Mouse (Mus musculus): ENCODE data around the gene Mocs3. TPM values are rescaled to one million over a fixed set of nuclear protein-coding genes. Genes with fewer than 3 reads are reported as not detected.

The Mocs3 gene
- polyA plus RNA-seq (2015; fragmentation: Nextera tagmentation; extraction: Ambion mirVana), result 6.6 and 7.3 TPM in 2 replicates

- Histone ChIP-seq H3K36me3 (ENCODE audit: control insufficient read depth, insufficient read depth) (peaks cover 23% of the 10 kb centered on the region), H3K27ac (ENCODE audit: low read depth, low read length) (peak within 1 kb of the TSS; percentile 80), H3K4me2 (replicated peaks; ENCODE audit: low read depth) (peak within 1 kb of the TSS; percentile 98), H3K27me3 (replicated peaks; ENCODE audit: control insufficient read depth, insufficient read depth, low read length) (no peaks in the 10 kb centered on the region), H3K9ac (ENCODE audit: low read depth, low read length) (peak within 1 kb of the TSS; percentile 93), H3K4me1 (replicated peaks; ENCODE audit: control insufficient read depth, insufficient read depth, low read length) (peaks cover 20% of the 10 kb centered on the region; the same call in 1 of the 2 replicates), H3K9me3 (ENCODE audit: control insufficient read depth) (no peaks in the 10 kb centered on the region), H3K4me3 (ENCODE audit: low read depth, low read length) (peak within 1 kb of the TSS; percentile 98)
- WGBS, result under 1% methylated on average over 73 of the region's 73 CpGs
- peak; percentile 80 for ATAC-seq
- TF ChIP-seq CTCF (IDR thresholded peaks at IDR 0.05; ENCODE audit: low read depth), result no peak
Measured at GRCm38 (mm10) chr2:168230026-168230728, at the start of gene Mocs3, which contains the start of the genes Gm20716 and Dpm1. Gene Mocs3, plus strand, starts transcription at chr2:168230622. Gene Gm20716, minus strand, starts transcription at chr2:168230364. Gene Dpm1, minus strand, starts transcription at chr2:168230591.

- no peaks in the 10 kb centered on the region; the same call in 1 of the 2 replicates for H3K4me1 ChIP-seq (replicated peaks; ENCODE audit: control insufficient read depth, insufficient read depth, low read length)
- no peak overlapping the region for H3K27ac ChIP-seq (ENCODE audit: low read depth, low read length)
- WGBS, result 88% methylated on average over 2 of the region's 2 CpGs
- no peak for TF ChIP-seq CTCF (IDR thresholded peaks at IDR 0.05; ENCODE audit: low read depth)
- H3K9ac ChIP-seq (ENCODE audit: low read depth, low read length), result no peak overlapping the region
- no peak for ATAC-seq
- H3K4me2 ChIP-seq (replicated peaks; ENCODE audit: low read depth), result no peak overlapping the region
- H3K27me3 ChIP-seq (replicated peaks; ENCODE audit: control insufficient read depth, insufficient read depth, low read length), result no peaks in the 10 kb centered on the region
- no peaks in the 10 kb centered on the region for H3K9me3 ChIP-seq (ENCODE audit: control insufficient read depth)
- peaks cover 5% of the 10 kb centered on the region for H3K36me3 ChIP-seq (ENCODE audit: control insufficient read depth, insufficient read depth)
- no peak overlapping the region for H3K4me3 ChIP-seq (ENCODE audit: low read depth, low read length)
Measured at GRCm38 (mm10) chr2:168191856-168192255, 38.6 kb upstream of the Mocs3 start.

GRCm38 (mm10) chr2:168193685-168194084 lies 36.7 kb upstream of the Mocs3 start:
- peaks cover 3% of the 10 kb centered on the region; the same call in 1 of the 2 replicates for H3K4me1 ChIP-seq (replicated peaks; ENCODE audit: control insufficient read depth, insufficient read depth, low read length)
- no peak for ATAC-seq
- no peak for TF ChIP-seq CTCF (IDR thresholded peaks at IDR 0.05; ENCODE audit: low read depth)
- H3K4me3 ChIP-seq (ENCODE audit: low read depth, low read length), result no peak overlapping the region
- H3K9ac ChIP-seq (ENCODE audit: low read depth, low read length), result no peak overlapping the region
- WGBS, result 52% methylated on average over 2 of the region's 2 CpGs
- no peaks in the 10 kb centered on the region for H3K9me3 ChIP-seq (ENCODE audit: control insufficient read depth)
- H3K27me3 ChIP-seq (replicated peaks; ENCODE audit: control insufficient read depth, insufficient read depth, low read length), result no peaks in the 10 kb centered on the region
- H3K27ac ChIP-seq (ENCODE audit: low read depth, low read length), result no peak overlapping the region
- peaks cover 8% of the 10 kb centered on the region for H3K36me3 ChIP-seq (ENCODE audit: control insufficient read depth, insufficient read depth)
- H3K4me2 ChIP-seq (replicated peaks; ENCODE audit: low read depth), result no peak overlapping the region

GRCm38 (mm10) chr2:168195721-168196120 lies 34.7 kb upstream of the Mocs3 start:
- Histone ChIP-seq H3K9ac (ENCODE audit: low read depth, low read length) (no peak overlapping the region), H3K27ac (ENCODE audit: low read depth, low read length) (no peak overlapping the region), H3K27me3 (replicated peaks; ENCODE audit: control insufficient read depth, insufficient read depth, low read length) (no peaks in the 10 kb centered on the region), H3K36me3 (ENCODE audit: control insufficient read depth, insufficient read depth) (peaks cover 10% of the 10 kb centered on the region), H3K4me2 (replicated peaks; ENCODE audit: low read depth) (no peak overlapping the region), H3K4me1 (replicated peaks; ENCODE audit: control insufficient read depth, insufficient read depth, low read length) (peaks cover 5% of the 10 kb centered on the region; the same call in 1 of the 2 replicates), H3K4me3 (ENCODE audit: low read depth, low read length) (no peak overlapping the region), H3K9me3 (ENCODE audit: control insufficient read depth) (no peaks in the 10 kb centered on the region)
- ATAC-seq, result no peak
- WGBS, result 47% methylated on average over 2 of the region's 2 CpGs
- no peak for TF ChIP-seq CTCF (IDR thresholded peaks at IDR 0.05; ENCODE audit: low read depth)

- H3K27ac ChIP-seq (ENCODE audit: low read depth, low read length), result no peak overlapping the region
- no peaks in the 10 kb centered on the region for H3K27me3 ChIP-seq (replicated peaks; ENCODE audit: control insufficient read depth, insufficient read depth, low read length)
- peaks cover 5% of the 10 kb centered on the region; the same call in 1 of the 2 replicates for H3K4me1 ChIP-seq (replicated peaks; ENCODE audit: control insufficient read depth, insufficient read depth, low read length)
- WGBS, result 61% methylated on average over 1 of the region's 1 CpGs
- no peak overlapping the region for H3K4me3 ChIP-seq (ENCODE audit: low read depth, low read length)
- no peak overlapping the region for H3K9ac ChIP-seq (ENCODE audit: low read depth, low read length)
- H3K36me3 ChIP-seq (ENCODE audit: control insufficient read depth, insufficient read depth), result peaks cover 10% of the 10 kb centered on the region
- no peak for TF ChIP-seq CTCF (IDR thresholded peaks at IDR 0.05; ENCODE audit: low read depth)
- H3K9me3 ChIP-seq (ENCODE audit: control insufficient read depth), result no peaks in the 10 kb centered on the region
- no peak for ATAC-seq
- H3K4me2 ChIP-seq (replicated peaks; ENCODE audit: low read depth), result no peak overlapping the region
Measured at GRCm38 (mm10) chr2:168198421-168198820, 32.0 kb upstream of the Mocs3 start.

- no peak for ATAC-seq
- no peak overlapping the region for H3K27ac ChIP-seq (ENCODE audit: low read depth, low read length)
Measured at GRCm38 (mm10) chr2:168199476-168199875, 30.9 kb upstream of the Mocs3 start.

More at GRCm38 (mm10) chr2:168199476-168199875, 30.9 kb upstream of the Mocs3 start:
- H3K4me3 ChIP-seq (ENCODE audit: low read depth, low read length), result no peak overlapping the region
- 77% methylated on average over 4 of the region's 4 CpGs for WGBS
- no peaks in the 10 kb centered on the region for H3K9me3 ChIP-seq (ENCODE audit: control insufficient read depth)
- H3K4me1 ChIP-seq (replicated peaks; ENCODE audit: control insufficient read depth, insufficient read depth, low read length), result peaks cover 5% of the 10 kb centered on the region; the same call in 1 of the 2 replicates
- no peak overlapping the region for H3K4me2 ChIP-seq (replicated peaks; ENCODE audit: low read depth)
- H3K36me3 ChIP-seq (ENCODE audit: control insufficient read depth, insufficient read depth), result peaks cover 10% of the 10 kb centered on the region
- TF ChIP-seq CTCF (IDR thresholded peaks at IDR 0.05; ENCODE audit: low read depth), result no peak
- no peak overlapping the region for H3K9ac ChIP-seq (ENCODE audit: low read depth, low read length)
- H3K27me3 ChIP-seq (replicated peaks; ENCODE audit: control insufficient read depth, insufficient read depth, low read length), result no peaks in the 10 kb centered on the region

Data from intestine, postnatal 0 days (tissue).